Mouse (Mus musculus) liver, embryonic 14.5 days (tissue): ENCODE data around the gene Prkcq. TPM values are rescaled to one million over a fixed set of nuclear protein-coding genes. Genes with fewer than 3 reads are reported as not detected.

Experiments
- ATAC-seq: fragments of 200-750 bp; cut with Nextera tagmentation; 2 replicates; pipeline ENCODE4 v1.8.0; 2017; ENCODE audit warnings: moderate number of reproducible peaks, mild to moderate bottlenecking, moderate library complexity; ENCODE audit not compliant: insufficient read depth
- DNase-seq, 3 experiments: peaks; one replicate each; pipeline ENCODE4 v3.0.0-alpha.2; 2012 to 2013; ENCODE audit warnings: low read depth in 3 of 3, low spot score in 3 of 3
- H3K27ac ChIP-seq: fragments of 300-500 bp; sonication (generic); 2 replicates; pipeline ENCODE4 v1.5.1; 2014; ENCODE audit warnings: moderate library complexity, mild to moderate bottlenecking, control low read depth, inconsistent platforms
- H3K27me3 ChIP-seq: fragments of 300-500 bp; sonication (generic); 2 replicates; pipeline ENCODE4 v1.6.1; 2014; ENCODE audit warnings: mild to moderate bottlenecking, low read length, moderate library complexity; ENCODE audit not compliant: control insufficient read depth, insufficient read depth
- H3K36me3 ChIP-seq: fragments of 300-500 bp; sonication (generic); replicated peaks from 2 replicates; pipeline ENCODE4 v1.6.1; 2014; ENCODE audit warnings: low read depth; ENCODE audit not compliant: control insufficient read depth, insufficient read depth
- H3K4me1 ChIP-seq, 2 experiments: fragments of 200-500 bp in 1 of 2; fragments of 300-500 bp in 1 of 2; sonication (generic) in 1 of 2; replicated peaks; 2 replicates each; pipeline ENCODE4 v1.6.1; 2012 to 2014; ENCODE audit warnings: antibody characterized with exemption in 1 of 2, inconsistent platforms in 1 of 2, low read length in 1 of 2; ENCODE audit not compliant: control insufficient read depth in 2 of 2, insufficient read depth in 2 of 2
- H3K4me2 ChIP-seq: fragments of 300-500 bp; sonication (generic); 2 replicates; pipeline ENCODE4 v1.6.1; 2014; ENCODE audit warnings: low read depth, mild to moderate bottlenecking, control low read depth, moderate library complexity
- H3K4me3 ChIP-seq, 2 experiments: fragments of 200-500 bp in 1 of 2; fragments of 300-500 bp in 1 of 2; sonication (generic) in 1 of 2; 2 replicates each; pipeline ENCODE4 v1.5.1; 2012 to 2014; ENCODE audit warnings: low read depth in 2 of 2, low read length in 2 of 2, mild to moderate bottlenecking in 2 of 2, control low read depth in 1 of 2, inconsistent platforms in 1 of 2, moderate library complexity in 1 of 2; ENCODE audit not compliant: insufficient read depth in 1 of 2
- H3K9ac ChIP-seq: fragments of 300-500 bp; sonication (generic); replicated peaks from 2 replicates; pipeline ENCODE4 v1.6.1; 2014; ENCODE audit warnings: mild to moderate bottlenecking, control low read depth, moderate library complexity
- H3K9me3 ChIP-seq: fragments of 300-500 bp; sonication (generic); 2 replicates; pipeline ENCODE4 v1.6.1; 2016; ENCODE audit warnings: low read length, mixed read lengths; ENCODE audit not compliant: control insufficient read depth
- CTCF ChIP-seq: IDR thresholded peaks from 2 replicates; pipeline ENCODE4 v1.5.1; 2016; ENCODE audit warnings: antibody characterized with exemption, low read depth, control low read depth
- EP300 ChIP-seq: IDR thresholded peaks from 2 replicates; pipeline ENCODE4 v1.6.1; 2016; ENCODE audit warnings: antibody characterized with exemption, low read depth
- WGBS: fragments of 180-500 bp; shearing (Covaris S2); extraction: QIAGEN DNeasy Blood & Tissue Kit; methylation state at CpG from one replicate; pipeline ENCODE4 v1.1.7; 2014; ENCODE audit not compliant: insufficient replicate concordance; 5-methylcytosine and 5-hydroxymethylcytosine counted together
- polyA plus RNA-seq, 2 experiments: library from polyadenylated mRNA; depleted of rRNA in 1 of 2; stranded (reverse) in 1 of 2; unstranded in 1 of 2; fragments of >200 nt; fragmentation: Nextera tagmentation in 1 of 2; extraction: Ambion mirVana in 1 of 2; gene quantifications; 2 replicates each; pipeline versions ENCODE4 v1.2.1 to v1.2.3; 2012 to 2014

Prkcq gene
- polyA plus RNA-seq, 2 experiments = 2.1 to 3.4 TPM

DNA sequence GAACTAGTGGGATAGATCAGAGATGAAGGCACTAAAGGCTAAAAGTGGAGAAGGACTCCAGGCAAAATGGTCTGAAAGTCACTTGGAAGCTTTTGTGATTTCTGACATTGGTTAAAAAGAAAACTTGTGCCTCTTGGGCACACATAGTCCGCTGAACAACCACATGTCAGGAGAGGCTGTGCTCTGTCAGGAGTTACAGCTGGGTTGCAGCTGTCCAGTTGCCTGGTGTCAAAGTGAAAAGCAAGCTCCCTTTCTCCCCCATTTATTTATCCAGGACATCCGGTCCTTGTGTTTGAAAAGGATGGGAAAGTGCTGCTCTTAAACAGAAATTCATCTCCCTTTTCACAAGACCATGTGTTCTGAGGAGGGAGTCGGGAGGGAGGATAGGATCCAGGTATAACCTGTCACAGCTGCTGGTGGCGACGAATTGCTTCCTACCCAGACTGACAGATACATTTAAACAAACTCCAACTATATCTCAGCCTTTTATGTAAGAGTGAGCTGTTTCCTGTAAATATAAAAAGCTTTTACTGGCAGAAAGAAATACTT lies 122.8 kb downstream of the Prkcq start:
- no peak overlapping the region for H3K4me2 ChIP-seq
- no peak overlapping the region for H3K27ac ChIP-seq
- H3K9ac ChIP-seq = no peak overlapping the region
- H3K4me1 ChIP-seq = no peaks in the 10 kb centered on the region
- DNase-seq = no peak
- no peaks in the 10 kb centered on the region for H3K36me3 ChIP-seq
- no peaks in the 10 kb centered on the region for H3K27me3 ChIP-seq
- 62% methylated on average over 5 of the region's 5 CpGs for WGBS
- TF ChIP-seq CTCF (no peak), EP300 (no peak)
- no peaks in the 10 kb centered on the region for H3K9me3 ChIP-seq
- no peak for ATAC-seq
- H3K4me3 ChIP-seq = no peak overlapping the region

DNA sequence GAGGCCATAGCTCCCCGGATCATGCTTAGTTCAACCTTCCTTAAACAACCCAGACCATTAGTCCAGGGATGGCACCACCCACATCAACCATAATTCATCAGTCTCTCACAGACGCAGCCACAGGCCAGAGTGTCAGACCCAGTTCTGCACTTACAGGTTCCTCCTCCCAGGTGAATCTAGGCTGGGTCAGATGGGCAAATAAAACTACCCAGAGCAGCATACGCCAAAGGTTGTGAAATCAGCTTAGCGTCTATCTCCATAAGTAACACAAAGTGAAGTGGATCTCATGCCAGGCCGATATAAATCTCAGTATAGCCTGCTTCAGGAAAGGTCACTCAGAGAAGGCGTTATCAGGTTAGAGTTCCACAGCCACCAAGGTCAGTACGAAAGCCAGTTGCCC lies 126.9 kb downstream of the Prkcq start:
- Histone ChIP-seq H3K4me2 (no peak overlapping the region), H3K27ac (no peak overlapping the region), H3K4me1 (no peaks in the 10 kb centered on the region), H3K36me3 (no peaks in the 10 kb centered on the region), H3K9me3 (no peaks in the 10 kb centered on the region), H3K9ac (no peak overlapping the region), H3K4me3 (no peak overlapping the region), H3K27me3 (no peaks in the 10 kb centered on the region)
- DNase-seq (no peak), ATAC-seq (no peak)
- 77% methylated on average over 7 of the region's 7 CpGs for WGBS
- TF ChIP-seq CTCF (no peak), EP300 (no peak)

DNA sequence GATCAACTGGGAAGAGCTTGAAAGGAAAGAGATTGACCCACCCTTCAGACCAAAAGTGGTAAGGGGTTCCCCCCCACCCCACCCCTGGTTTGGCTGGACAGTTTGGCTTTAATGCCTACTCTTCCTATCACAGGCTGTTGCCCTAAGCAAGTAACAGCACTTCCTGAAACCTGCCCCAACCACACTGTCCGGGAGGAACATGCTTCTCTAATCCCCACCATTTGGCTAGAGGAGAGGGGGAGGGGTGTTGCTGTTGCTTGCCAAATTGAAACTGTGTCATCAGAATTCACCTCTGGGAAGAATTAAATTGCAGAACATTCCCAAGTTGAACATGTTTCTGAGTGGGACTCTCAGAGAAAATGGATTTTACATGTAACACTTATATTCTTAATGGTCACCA lies 127.5 kb downstream of the Prkcq start:
- TF ChIP-seq CTCF (no peak), EP300 (no peak)
- no peaks in the 10 kb centered on the region for H3K4me1 ChIP-seq
- no peak overlapping the region for H3K4me2 ChIP-seq
- DNase-seq = no peak
- no peak overlapping the region for H3K9ac ChIP-seq
- no peaks in the 10 kb centered on the region for H3K9me3 ChIP-seq
- H3K27ac ChIP-seq = no peak overlapping the region
- H3K4me3 ChIP-seq = no peak overlapping the region
- no peaks in the 10 kb centered on the region for H3K36me3 ChIP-seq
- no peaks in the 10 kb centered on the region for H3K27me3 ChIP-seq
- no peak for ATAC-seq
- 29% methylated on average over 1 of the region's 1 CpGs for WGBS

DNA sequence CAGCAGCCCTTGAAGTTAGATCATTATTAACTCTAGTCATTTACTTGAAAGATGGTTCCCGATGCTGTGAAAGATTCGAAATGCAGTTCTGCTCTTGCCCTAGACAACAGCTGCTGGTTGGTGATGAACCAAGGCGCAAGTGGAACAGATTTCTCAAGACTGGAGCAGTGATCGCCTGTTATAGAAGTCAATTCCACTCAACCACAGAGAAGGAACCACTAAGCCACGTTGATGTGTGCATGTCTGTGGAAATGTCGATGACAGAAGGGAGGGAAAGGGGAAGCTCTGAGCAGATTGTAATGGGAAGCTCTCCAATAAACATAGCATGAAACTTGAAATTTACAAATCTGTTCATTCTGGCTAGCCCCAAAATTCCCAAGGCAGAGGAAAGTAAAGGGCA lies 128.5 kb downstream of the Prkcq start:
- Histone ChIP-seq H3K4me1 (no peaks in the 10 kb centered on the region), H3K4me2 (no peak overlapping the region), H3K9ac (no peak overlapping the region), H3K4me3 (no peak overlapping the region), H3K27me3 (no peaks in the 10 kb centered on the region), H3K27ac (no peak overlapping the region), H3K36me3 (no peaks in the 10 kb centered on the region), H3K9me3 (no peaks in the 10 kb centered on the region)
- DNase-seq (no peak), ATAC-seq (no peak)
- TF ChIP-seq EP300 (no peak), CTCF (no peak)
- WGBS = 60% methylated on average over 6 of the region's 6 CpGs

DNA sequence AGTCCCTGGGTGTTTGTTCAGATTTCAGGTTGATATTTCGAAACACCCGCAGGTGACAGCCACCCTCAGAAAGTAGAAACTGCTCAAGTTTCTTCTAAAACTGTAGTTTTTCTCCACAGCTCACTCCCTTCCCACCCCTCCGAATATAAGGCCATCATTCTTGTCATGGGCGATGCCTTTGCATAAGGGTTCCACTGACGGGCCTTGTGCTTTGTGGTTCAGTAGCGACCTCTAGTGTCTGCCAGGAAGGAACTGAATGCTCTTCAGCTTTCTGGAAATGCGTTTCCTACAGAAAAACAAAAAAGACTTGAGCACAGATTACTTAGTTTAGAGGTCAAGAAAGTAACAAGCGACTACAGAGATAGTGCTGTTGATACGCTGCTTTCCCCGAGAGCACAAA lies 148.3 kb downstream of the Prkcq start:
- Histone ChIP-seq H3K4me2 (no peak overlapping the region), H3K4me3 (no peak overlapping the region), H3K27ac (no peak overlapping the region), H3K36me3 (no peaks in the 10 kb centered on the region), H3K27me3 (no peaks in the 10 kb centered on the region), H3K4me1 (no peaks in the 10 kb centered on the region), H3K9ac (no peak overlapping the region), H3K9me3 (no peaks in the 10 kb centered on the region)
- TF ChIP-seq CTCF (peak; percentile 61), EP300 (no peak)
- no peak for ATAC-seq
- 26% methylated on average over 10 of the region's 10 CpGs for WGBS
- DNase-seq = no peak
